Mouse (Mus musculus): Measurements from ENCODE around the gene Snx25. TPM values are rescaled to one million over a fixed set of nuclear protein-coding genes. Genes with fewer than 3 reads are reported as not detected.
"Not testable (repeated sequence)": the region's sequence is repeated elsewhere in the genome, so short reads cannot be mapped to it uniquely, and the experiment has no call there.

The Snx25 gene
- polyA plus RNA-seq, 1 experiment from 2014 or later, result 7.6 TPM

GRCm38 (mm10) chr8:46140376-46141120 lies 11.4 kb downstream of the Snx25 start:
- H3K9me3 ChIP-seq (ENCODE audit: control insufficient read depth, low read length), result no peaks in the 10 kb centered on the region
- peaks cover 24% of the 10 kb centered on the region for H3K4me1 ChIP-seq (ENCODE audit: control insufficient read depth, insufficient read depth, low read length)
- H3K9ac ChIP-seq (ENCODE audit: low read depth, low read length), result no peak overlapping the region
- no peaks in the 10 kb centered on the region for H3K36me3 ChIP-seq (ENCODE audit: control insufficient read depth, insufficient read depth, low read length)
- 0 out of 2 replicates have a peak overlapping the region, but pooled peaks have one; percentile 8 for H3K27ac ChIP-seq (ENCODE audit: low read length)
- WGBS, result 83% methylated on average over 9 of the region's 9 CpGs
- H3K27me3 ChIP-seq (replicated peaks; ENCODE audit: control insufficient read depth, insufficient read depth, low read length), result no peaks in the 10 kb centered on the region
- ATAC-seq, result no peak
- no peak overlapping the region for H3K4me2 ChIP-seq (ENCODE audit: low read depth, low read length)
- no peak overlapping the region for H3K4me3 ChIP-seq (ENCODE audit: low read length)

- H3K4me1 ChIP-seq (ENCODE audit: control insufficient read depth, insufficient read depth, low read length), result peaks cover 14% of the 10 kb centered on the region; the same call in 1 of the 2 replicates
- 75% methylated on average over 10 of the region's 10 CpGs for WGBS
- no peak for ATAC-seq
Observed at GRCm38 (mm10) chr8:46137843-46138596, 13.9 kb downstream of the Snx25 start.

GRCm38 (mm10) chr8:46137336-46137735 lies 14.6 kb downstream of the Snx25 start:
- ATAC-seq, result no peak
- WGBS, result 92% methylated on average over 1 of the region's 1 CpGs

More at GRCm38 (mm10) chr8:46137843-46138596, 13.9 kb downstream of the Snx25 start:
- Histone ChIP-seq H3K27me3 (replicated peaks; ENCODE audit: control insufficient read depth, insufficient read depth, low read length) (no peaks in the 10 kb centered on the region), H3K4me3 (ENCODE audit: low read length) (no peak overlapping the region), H3K9ac (ENCODE audit: low read depth, low read length) (no peak overlapping the region), H3K9me3 (ENCODE audit: control insufficient read depth, low read length) (no peaks in the 10 kb centered on the region), H3K27ac (ENCODE audit: low read length) (no peak overlapping the region), H3K4me2 (ENCODE audit: low read depth, low read length) (no peak overlapping the region), H3K36me3 (ENCODE audit: control insufficient read depth, insufficient read depth, low read length) (0 out of 2 replicates have a peak, but pooled peaks cover 3% of the 10 kb centered on the region)

GRCm38 (mm10) chr8:46135546-46135945 lies 16.4 kb downstream of the Snx25 start:
- H3K9me3 ChIP-seq (ENCODE audit: control insufficient read depth, low read length); H3K4me1 ChIP-seq (ENCODE audit: control insufficient read depth, insufficient read depth, low read length); H3K36me3 ChIP-seq (ENCODE audit: control insufficient read depth, insufficient read depth, low read length); H3K4me3 ChIP-seq (ENCODE audit: low read length); H3K4me2 ChIP-seq (ENCODE audit: low read depth, low read length); ATAC-seq; H3K27me3 ChIP-seq (replicated peaks; ENCODE audit: control insufficient read depth, insufficient read depth, low read length); H3K27ac ChIP-seq (ENCODE audit: low read length); H3K9ac ChIP-seq (ENCODE audit: low read depth, low read length): not testable (repeated sequence)
- WGBS, result 83% methylated on average over 2 of the region's 2 CpGs

More at GRCm38 (mm10) chr8:46137336-46137735, 14.6 kb downstream of the Snx25 start:
- H3K9me3 ChIP-seq (ENCODE audit: control insufficient read depth, low read length), result no peaks in the 10 kb centered on the region
- 0 out of 2 replicates have a peak, but pooled peaks cover 3% of the 10 kb centered on the region for H3K36me3 ChIP-seq (ENCODE audit: control insufficient read depth, insufficient read depth, low read length)
- H3K4me1 ChIP-seq (ENCODE audit: control insufficient read depth, insufficient read depth, low read length), result peaks cover 8% of the 10 kb centered on the region; the same call in 1 of the 2 replicates
- H3K9ac ChIP-seq (ENCODE audit: low read depth, low read length), result no peak overlapping the region
- no peak overlapping the region for H3K27ac ChIP-seq (ENCODE audit: low read length)
- no peak overlapping the region for H3K4me2 ChIP-seq (ENCODE audit: low read depth, low read length)
- no peak overlapping the region for H3K4me3 ChIP-seq (ENCODE audit: low read length)
- no peaks in the 10 kb centered on the region for H3K27me3 ChIP-seq (replicated peaks; ENCODE audit: control insufficient read depth, insufficient read depth, low read length)

- no peak overlapping the region for H3K9ac ChIP-seq (ENCODE audit: low read depth, low read length)
- whole genome bisulfite sequencing, result 68% methylated on average over 2 of the region's 2 CpGs
- no peaks in the 10 kb centered on the region for H3K9me3 ChIP-seq (ENCODE audit: control insufficient read depth, low read length)
- no peak overlapping the region for H3K4me3 ChIP-seq (ENCODE audit: low read length)
- no peak overlapping the region for H3K4me2 ChIP-seq (ENCODE audit: low read depth, low read length)
- no peaks in the 10 kb centered on the region for H3K4me1 ChIP-seq (ENCODE audit: control insufficient read depth, insufficient read depth, low read length)
- H3K36me3 ChIP-seq (ENCODE audit: control insufficient read depth, insufficient read depth, low read length), result 0 out of 2 replicates have a peak, but pooled peaks cover 3% of the 10 kb centered on the region
- no peak overlapping the region for H3K27ac ChIP-seq (ENCODE audit: low read length)
- no peak for ATAC-seq
- H3K27me3 ChIP-seq (replicated peaks; ENCODE audit: control insufficient read depth, insufficient read depth, low read length), result no peaks in the 10 kb centered on the region
Observed at GRCm38 (mm10) chr8:46130426-46130825, 21.5 kb downstream of the Snx25 start.

GRCm38 (mm10) chr8:46122498-46122897 lies 29.5 kb downstream of the Snx25 start:
- no peaks in the 10 kb centered on the region for H3K27me3 ChIP-seq (replicated peaks; ENCODE audit: control insufficient read depth, insufficient read depth, low read length)
- H3K4me3 ChIP-seq (ENCODE audit: low read length), result no peak overlapping the region
- H3K4me1 ChIP-seq (ENCODE audit: control insufficient read depth, insufficient read depth, low read length), result no peaks in the 10 kb centered on the region
- peak; percentile 31; the same call in 1 of the 2 replicates for ATAC-seq
- no peaks in the 10 kb centered on the region for H3K9me3 ChIP-seq (ENCODE audit: control insufficient read depth, low read length)
- no peaks in the 10 kb centered on the region for H3K36me3 ChIP-seq (ENCODE audit: control insufficient read depth, insufficient read depth, low read length)
- 63% methylated on average over 2 of the region's 2 CpGs for WGBS
- H3K9ac ChIP-seq (ENCODE audit: low read depth, low read length), result no peak overlapping the region
- no peak overlapping the region for H3K4me2 ChIP-seq (ENCODE audit: low read depth, low read length)
- H3K27ac ChIP-seq (ENCODE audit: low read length), result no peak overlapping the region

- Histone ChIP-seq H3K36me3 (ENCODE audit: control insufficient read depth, insufficient read depth, low read length) (no peaks in the 10 kb centered on the region; the same call in 1 of the 2 replicates), H3K9me3 (ENCODE audit: control insufficient read depth, low read length) (no peaks in the 10 kb centered on the region), H3K4me2 (ENCODE audit: low read depth, low read length) (no peak overlapping the region), H3K4me3 (ENCODE audit: low read length) (no peak overlapping the region), H3K9ac (ENCODE audit: low read depth, low read length) (no peak overlapping the region), H3K27me3 (replicated peaks; ENCODE audit: control insufficient read depth, insufficient read depth, low read length) (no peaks in the 10 kb centered on the region), H3K27ac (ENCODE audit: low read length) (no peak overlapping the region), H3K4me1 (ENCODE audit: control insufficient read depth, insufficient read depth, low read length) (no peaks in the 10 kb centered on the region)
- 85% methylated on average over 3 of the region's 3 CpGs for WGBS
- ATAC-seq, result no peak
Observed at GRCm38 (mm10) chr8:46119176-46119575, 32.8 kb downstream of the Snx25 start.

- Histone ChIP-seq H3K4me3 (ENCODE audit: low read length) (no peak overlapping the region), H3K9me3 (ENCODE audit: control insufficient read depth, low read length) (no peaks in the 10 kb centered on the region), H3K36me3 (ENCODE audit: control insufficient read depth, insufficient read depth, low read length) (no peaks in the 10 kb centered on the region; the same call in 1 of the 2 replicates), H3K27me3 (replicated peaks; ENCODE audit: control insufficient read depth, insufficient read depth, low read length) (no peaks in the 10 kb centered on the region), H3K4me1 (ENCODE audit: control insufficient read depth, insufficient read depth, low read length) (no peaks in the 10 kb centered on the region), H3K9ac (ENCODE audit: low read depth, low read length) (no peak overlapping the region), H3K4me2 (ENCODE audit: low read depth, low read length) (no peak overlapping the region), H3K27ac (ENCODE audit: low read length) (no peak overlapping the region)
- no peak for ATAC-seq
- 69% methylated on average over 3 of the region's 3 CpGs for WGBS
Observed at GRCm38 (mm10) chr8:46117172-46117571, 34.8 kb downstream of the Snx25 start.

GRCm38 (mm10) chr8:46113421-46114170 lies 38.4 kb downstream of the Snx25 start:
- H3K27ac ChIP-seq (ENCODE audit: low read length); H3K9ac ChIP-seq (ENCODE audit: low read depth, low read length); H3K9me3 ChIP-seq (ENCODE audit: control insufficient read depth, low read length); H3K4me2 ChIP-seq (ENCODE audit: low read depth, low read length); H3K36me3 ChIP-seq (ENCODE audit: control insufficient read depth, insufficient read depth, low read length); H3K27me3 ChIP-seq (replicated peaks; ENCODE audit: control insufficient read depth, insufficient read depth, low read length); ATAC-seq; H3K4me3 ChIP-seq (ENCODE audit: low read length); H3K4me1 ChIP-seq (ENCODE audit: control insufficient read depth, insufficient read depth, low read length): not testable (repeated sequence)

All from intestine, embryonic 16.5 days (tissue).